Mouse (Mus musculus): ENCODE results near the gene AA467197.

AA467197 gene

GRCm38 (mm10) chr2:122625930-122626329 lies 10.9 kb upstream of the AA467197 start:
- H3K27me3 ChIP-seq (ENCODE audit: control insufficient read depth, insufficient read depth, low read length, poor library complexity, severe bottlenecking): no peaks in the 10 kb centered on the region
- no peak for DNase-seq (ENCODE audit: low read depth, low spot score)

GRCm38 (mm10) chr2:122628976-122629375 lies 7.8 kb upstream of the AA467197 start:
- Histone ChIP-seq H3K36me3 (ENCODE audit: control insufficient read depth, insufficient read depth, low read length, poor library complexity, severe bottlenecking) (no peaks in the 10 kb centered on the region), H3K27me3 (ENCODE audit: control insufficient read depth, insufficient read depth, low read length, poor library complexity, severe bottlenecking) (no peaks in the 10 kb centered on the region)
- DNase-seq (ENCODE audit: low read depth, low spot score): peak; percentile 90

More at GRCm38 (mm10) chr2:122625930-122626329, 10.9 kb upstream of the AA467197 start:
- H3K36me3 ChIP-seq (ENCODE audit: control insufficient read depth, insufficient read depth, low read length, poor library complexity, severe bottlenecking): no peaks in the 10 kb centered on the region

- H3K27me3 ChIP-seq (ENCODE audit: control insufficient read depth, insufficient read depth, low read length, poor library complexity, severe bottlenecking): no peaks in the 10 kb centered on the region
- no peak for DNase-seq (ENCODE audit: low read depth, low spot score)
- no peaks in the 10 kb centered on the region for H3K36me3 ChIP-seq (ENCODE audit: control insufficient read depth, insufficient read depth, low read length, poor library complexity, severe bottlenecking)
Measured at GRCm38 (mm10) chr2:122629871-122630270, 6.9 kb upstream of the AA467197 start.

- Histone ChIP-seq H3K36me3 (ENCODE audit: control insufficient read depth, insufficient read depth, low read length, poor library complexity, severe bottlenecking) (no peaks in the 10 kb centered on the region), H3K27me3 (ENCODE audit: control insufficient read depth, insufficient read depth, low read length, poor library complexity, severe bottlenecking) (no peaks in the 10 kb centered on the region)
- DNase-seq (ENCODE audit: low read depth, low spot score): peak; percentile 92
Measured at GRCm38 (mm10) chr2:122630465-122631225, 6.1 kb upstream of the AA467197 start.

GRCm38 (mm10) chr2:122631226-122631801 lies 5.5 kb upstream of the AA467197 start:
- peak; percentile 18 for DNase-seq (ENCODE audit: low read depth, low spot score)
- Histone ChIP-seq H3K36me3 (ENCODE audit: control insufficient read depth, insufficient read depth, low read length, poor library complexity, severe bottlenecking) (no peaks in the 10 kb centered on the region), H3K27me3 (ENCODE audit: control insufficient read depth, insufficient read depth, low read length, poor library complexity, severe bottlenecking) (no peaks in the 10 kb centered on the region)

- peak; percentile 89 for DNase-seq (ENCODE audit: low read depth, low spot score)
- H3K27me3 ChIP-seq (ENCODE audit: control insufficient read depth, insufficient read depth, low read length, poor library complexity, severe bottlenecking): no peaks in the 10 kb centered on the region
- H3K36me3 ChIP-seq (ENCODE audit: control insufficient read depth, insufficient read depth, low read length, poor library complexity, severe bottlenecking): no peaks in the 10 kb centered on the region
Measured at GRCm38 (mm10) chr2:122637526-122637997, 776 bp downstream of the AA467197 start.

GRCm38 (mm10) chr2:122638029-122638428 lies 1.2 kb downstream of the AA467197 start:
- Histone ChIP-seq H3K27me3 (ENCODE audit: control insufficient read depth, insufficient read depth, low read length, poor library complexity, severe bottlenecking) (no peaks in the 10 kb centered on the region), H3K36me3 (ENCODE audit: control insufficient read depth, insufficient read depth, low read length, poor library complexity, severe bottlenecking) (no peaks in the 10 kb centered on the region)
- DNase-seq (ENCODE audit: low read depth, low spot score): no peak

GRCm38 (mm10) chr2:122638673-122639072 lies 1.9 kb downstream of the AA467197 start:
- H3K27me3 ChIP-seq (ENCODE audit: control insufficient read depth, insufficient read depth, low read length, poor library complexity, severe bottlenecking): no peaks in the 10 kb centered on the region
- no peak for DNase-seq (ENCODE audit: low read depth, low spot score)
- H3K36me3 ChIP-seq (ENCODE audit: control insufficient read depth, insufficient read depth, low read length, poor library complexity, severe bottlenecking): no peaks in the 10 kb centered on the region

- peak; percentile 86 for DNase-seq (ENCODE audit: low read depth, low spot score)
- H3K27me3 ChIP-seq (ENCODE audit: control insufficient read depth, insufficient read depth, low read length, poor library complexity, severe bottlenecking): no peaks in the 10 kb centered on the region
- no peaks in the 10 kb centered on the region for H3K36me3 ChIP-seq (ENCODE audit: control insufficient read depth, insufficient read depth, low read length, poor library complexity, severe bottlenecking)
Measured at GRCm38 (mm10) chr2:122652096-122653084, 15.6 kb downstream of the AA467197 start.

- H3K36me3 ChIP-seq (ENCODE audit: control insufficient read depth, insufficient read depth, low read length, poor library complexity, severe bottlenecking): no peaks in the 10 kb centered on the region
- no peaks in the 10 kb centered on the region for H3K27me3 ChIP-seq (ENCODE audit: control insufficient read depth, insufficient read depth, low read length, poor library complexity, severe bottlenecking)
- no peak for DNase-seq (ENCODE audit: low read depth, low spot score)
Measured at GRCm38 (mm10) chr2:122656052-122656451, 19.3 kb downstream of the AA467197 start.

- DNase-seq (ENCODE audit: low read depth, low spot score): no peak
- Histone ChIP-seq H3K27me3 (ENCODE audit: control insufficient read depth, insufficient read depth, low read length, poor library complexity, severe bottlenecking) (no peaks in the 10 kb centered on the region), H3K36me3 (ENCODE audit: control insufficient read depth, insufficient read depth, low read length, poor library complexity, severe bottlenecking) (no peaks in the 10 kb centered on the region)
Measured at GRCm38 (mm10) chr2:122656767-122657166, 20.0 kb downstream of the AA467197 start.

GRCm38 (mm10) chr2:122657707-122658524 lies 21.1 kb downstream of the AA467197 start:
- Histone ChIP-seq H3K27me3 (ENCODE audit: control insufficient read depth, insufficient read depth, low read length, poor library complexity, severe bottlenecking) (no peaks in the 10 kb centered on the region), H3K36me3 (ENCODE audit: control insufficient read depth, insufficient read depth, low read length, poor library complexity, severe bottlenecking) (no peaks in the 10 kb centered on the region)
- no peak for DNase-seq (ENCODE audit: low read depth, low spot score)

- DNase-seq (ENCODE audit: low read depth, low spot score): no peak
- no peaks in the 10 kb centered on the region for H3K27me3 ChIP-seq (ENCODE audit: control insufficient read depth, insufficient read depth, low read length, poor library complexity, severe bottlenecking)
- H3K36me3 ChIP-seq (ENCODE audit: control insufficient read depth, insufficient read depth, low read length, poor library complexity, severe bottlenecking): no peaks in the 10 kb centered on the region
Measured at GRCm38 (mm10) chr2:122659825-122660224, 23.0 kb downstream of the AA467197 start.

Measured in splenic B cell, adult 2 months (primary cell).